Mouse (Mus musculus): ENCODE data around the gene Ahsg. TPM values are rescaled to one million over a fixed set of nuclear protein-coding genes. Genes with fewer than 3 reads are reported as not detected.

Gene Ahsg
- polyA plus RNA-seq (2016; fragmentation: Nextera tagmentation; extraction: Ambion mirVana): 0.25 and 0.33 TPM in 2 replicates

- no peak for ATAC-seq (ENCODE audit: insufficient number of reproducible peaks, insufficient read depth, low FRiP score, low TSS enrichment, low read depth)
- Histone ChIP-seq H3K27ac (no peak within 1 kb of the TSS), H3K4me2 (no peak within 1 kb of the TSS), H3K9me3 (no peaks in the 10 kb centered on the region), H3K36me3 (no peaks in the 10 kb centered on the region), H3K9ac (replicated peaks) (no peak within 1 kb of the TSS), H3K4me3 (replicated peaks) (no peak within 1 kb of the TSS), H3K4me1 (replicated peaks) (no peaks in the 10 kb centered on the region), H3K27me3 (no peaks in the 10 kb centered on the region)
- 85% methylated on average over 11 of the region's 11 CpGs for WGBS
These were observed at the start of gene Ahsg for GRCm38 (mm10) chr16:22890683-22891510. TSS of gene Ahsg (plus strand) at chr16:22891277.

GRCm38 (mm10) chr16:22842871-22843270 lies 48.2 kb upstream of the Ahsg start:
- Histone ChIP-seq H3K36me3 (peaks cover 28% of the 10 kb centered on the region), H3K9ac (replicated peaks) (no peak overlapping the region), H3K27me3 (no peaks in the 10 kb centered on the region), H3K4me1 (replicated peaks) (peaks cover 12% of the 10 kb centered on the region; the same call in 1 of the 2 replicates), H3K27ac (no peak overlapping the region), H3K4me3 (replicated peaks) (no peak overlapping the region), H3K4me2 (no peak overlapping the region), H3K9me3 (no peaks in the 10 kb centered on the region)
- ATAC-seq (ENCODE audit: insufficient number of reproducible peaks, insufficient read depth, low FRiP score, low TSS enrichment, low read depth): no peak
- 93% methylated on average over 5 of the region's 5 CpGs for WGBS

- Histone ChIP-seq H3K36me3 (peaks cover 22% of the 10 kb centered on the region), H3K4me3 (replicated peaks) (peak overlapping the region; percentile 58), H3K9ac (replicated peaks) (peak overlapping the region; percentile 74), H3K27ac (peak overlapping the region; percentile 73), H3K9me3 (no peaks in the 10 kb centered on the region), H3K4me1 (replicated peaks) (peaks cover 12% of the 10 kb centered on the region; the same call in 1 of the 2 replicates), H3K27me3 (no peaks in the 10 kb centered on the region), H3K4me2 (peak overlapping the region; percentile 93)
- 5% methylated on average over 25 of the region's 26 CpGs for WGBS
- peak; percentile 87; the same call in 1 of the 2 replicates for ATAC-seq (ENCODE audit: insufficient number of reproducible peaks, insufficient read depth, low FRiP score, low TSS enrichment, low read depth)
These were observed 46.8 kb upstream of the Ahsg start for GRCm38 (mm10) chr16:22844061-22844801.

- peak overlapping the region; percentile 74; the same call in 1 of the 2 replicates for H3K9ac ChIP-seq (replicated peaks)
- H3K36me3 ChIP-seq: peaks cover 17% of the 10 kb centered on the region
- peaks cover 12% of the 10 kb centered on the region; the same call in 1 of the 2 replicates for H3K4me1 ChIP-seq (replicated peaks)
- 44% methylated on average over 5 of the region's 5 CpGs for WGBS
- H3K4me3 ChIP-seq (replicated peaks): peak overlapping the region; percentile 58
- ATAC-seq (ENCODE audit: insufficient number of reproducible peaks, insufficient read depth, low FRiP score, low TSS enrichment, low read depth): no peak
- peak overlapping the region; percentile 93 for H3K4me2 ChIP-seq
- H3K9me3 ChIP-seq: no peaks in the 10 kb centered on the region
- peak overlapping the region; percentile 73 for H3K27ac ChIP-seq
- no peaks in the 10 kb centered on the region for H3K27me3 ChIP-seq
These were observed 46.2 kb upstream of the Ahsg start for GRCm38 (mm10) chr16:22844834-22845233.

GRCm38 (mm10) chr16:22845481-22845880 lies 45.6 kb upstream of the Ahsg start:
- ATAC-seq (ENCODE audit: insufficient number of reproducible peaks, insufficient read depth, low FRiP score, low TSS enrichment, low read depth): no peak
- WGBS: 85% methylated on average over 4 of the region's 4 CpGs
- no peak overlapping the region for H3K9ac ChIP-seq (replicated peaks)
- no peaks in the 10 kb centered on the region for H3K27me3 ChIP-seq
- H3K4me3 ChIP-seq (replicated peaks): no peak overlapping the region
- no peak overlapping the region for H3K27ac ChIP-seq
- peaks cover 12% of the 10 kb centered on the region; the same call in 1 of the 2 replicates for H3K4me1 ChIP-seq (replicated peaks)
- no peaks in the 10 kb centered on the region for H3K9me3 ChIP-seq
- no peak overlapping the region for H3K4me2 ChIP-seq
- H3K36me3 ChIP-seq: peaks cover 11% of the 10 kb centered on the region; the same call in 1 of the 2 replicates

- Histone ChIP-seq H3K27me3 (no peaks in the 10 kb centered on the region), H3K27ac (no peak overlapping the region), H3K9ac (replicated peaks) (no peak overlapping the region), H3K4me2 (no peak overlapping the region), H3K4me1 (replicated peaks) (peaks cover 12% of the 10 kb centered on the region; the same call in 1 of the 2 replicates), H3K36me3 (no peaks in the 10 kb centered on the region), H3K4me3 (replicated peaks) (no peak overlapping the region), H3K9me3 (no peaks in the 10 kb centered on the region)
- no peak for ATAC-seq (ENCODE audit: insufficient number of reproducible peaks, insufficient read depth, low FRiP score, low TSS enrichment, low read depth)
- 94% methylated on average over 1 of the region's 1 CpGs for WGBS
These were observed 43.4 kb upstream of the Ahsg start for GRCm38 (mm10) chr16:22847686-22848085.

- Histone ChIP-seq H3K27ac (no peak overlapping the region), H3K27me3 (no peaks in the 10 kb centered on the region), H3K4me3 (replicated peaks) (no peak overlapping the region), H3K4me2 (no peak overlapping the region), H3K9ac (replicated peaks) (no peak overlapping the region), H3K36me3 (no peaks in the 10 kb centered on the region), H3K9me3 (no peaks in the 10 kb centered on the region), H3K4me1 (replicated peaks) (peaks cover 12% of the 10 kb centered on the region; the same call in 1 of the 2 replicates)
- WGBS: 91% methylated on average over 1 of the region's 1 CpGs
- ATAC-seq (ENCODE audit: insufficient number of reproducible peaks, insufficient read depth, low FRiP score, low TSS enrichment, low read depth): no peak
These were observed 42.7 kb upstream of the Ahsg start for GRCm38 (mm10) chr16:22848331-22848730.

GRCm38 (mm10) chr16:22852709-22853108 lies 38.4 kb upstream of the Ahsg start:
- Histone ChIP-seq H3K36me3 (peaks cover 5% of the 10 kb centered on the region; the same call in 1 of the 2 replicates), H3K4me2 (no peak overlapping the region), H3K27ac (no peak overlapping the region), H3K4me1 (replicated peaks) (peaks cover 5% of the 10 kb centered on the region; the same call in 1 of the 2 replicates), H3K27me3 (no peaks in the 10 kb centered on the region), H3K4me3 (replicated peaks) (no peak overlapping the region), H3K9me3 (no peaks in the 10 kb centered on the region), H3K9ac (replicated peaks) (no peak overlapping the region)
- WGBS: 91% methylated on average over 4 of the region's 4 CpGs
- ATAC-seq (ENCODE audit: insufficient number of reproducible peaks, insufficient read depth, low FRiP score, low TSS enrichment, low read depth): no peak

- H3K36me3 ChIP-seq: peaks cover 8% of the 10 kb centered on the region; the same call in 1 of the 2 replicates
These were observed 34.3 kb upstream of the Ahsg start for GRCm38 (mm10) chr16:22856773-22857172.

GRCm38 (mm10) chr16:22857431-22858113 lies 33.5 kb upstream of the Ahsg start, which contains the start of the genes Tbccd1 and Dnajb11:
TSS of gene Tbccd1 (minus strand) at chr16:22857669.
TSS of gene Dnajb11 (plus strand) at chr16:22857845.
- peaks cover 12% of the 10 kb centered on the region for H3K4me1 ChIP-seq (replicated peaks)
- H3K4me3 ChIP-seq (replicated peaks): peak within 1 kb of the TSS; percentile 96
- peaks cover 16% of the 10 kb centered on the region for H3K36me3 ChIP-seq
- peak within 1 kb of the TSS; percentile 77 for H3K27ac ChIP-seq
- WGBS: under 1% methylated on average over 62 of the region's 62 CpGs
- H3K9ac ChIP-seq (replicated peaks): peak within 1 kb of the TSS; percentile 83
- no peaks in the 10 kb centered on the region for H3K27me3 ChIP-seq
- H3K4me2 ChIP-seq: peak within 1 kb of the TSS; percentile 92
- H3K9me3 ChIP-seq: no peaks in the 10 kb centered on the region
- peak; percentile 100 for ATAC-seq (ENCODE audit: insufficient number of reproducible peaks, insufficient read depth, low FRiP score, low TSS enrichment, low read depth)

More at GRCm38 (mm10) chr16:22856773-22857172, 34.3 kb upstream of the Ahsg start:
- ATAC-seq (ENCODE audit: insufficient number of reproducible peaks, insufficient read depth, low FRiP score, low TSS enrichment, low read depth): no peak
- H3K27ac ChIP-seq: peak overlapping the region; percentile 77
- H3K27me3 ChIP-seq: no peaks in the 10 kb centered on the region
- no peaks in the 10 kb centered on the region for H3K9me3 ChIP-seq
- H3K4me1 ChIP-seq (replicated peaks): peaks cover 12% of the 10 kb centered on the region
- 12% methylated on average over 9 of the region's 9 CpGs for WGBS
- H3K4me2 ChIP-seq: peak overlapping the region; percentile 83
- peak overlapping the region; percentile 56 for H3K9ac ChIP-seq (replicated peaks)
- H3K4me3 ChIP-seq (replicated peaks): peak overlapping the region; percentile 96

All from limb, embryonic 12.5 days (tissue).